Mouse (Mus musculus) cortical plate, adult 2 months (tissue): ENCODE results near the gene Adh6b. TPM values are rescaled to one million over a fixed set of nuclear protein-coding genes. Genes with fewer than 3 reads are reported as not detected.
"Not testable (repeated sequence)": the region's sequence is repeated elsewhere in the genome, so short reads cannot be mapped to it uniquely, and the experiment has no call there.

Experiments used
- H3K27ac ChIP-seq: fragments of 200-500 bp; 2 replicates; pipeline ENCODE4 v1.5.1; 2012; ENCODE audit warnings: low read length, control low read depth, inconsistent platforms; ENCODE audit not compliant: insufficient read depth
- H3K4me1 ChIP-seq: fragments of 200-500 bp; 2 replicates; pipeline ENCODE4 v1.6.1; 2011; ENCODE audit warnings: low read length; ENCODE audit not compliant: control insufficient read depth, insufficient read depth
- H3K4me3 ChIP-seq: fragments of 200-500 bp; 2 replicates; pipeline ENCODE4 v1.5.1; 2011; ENCODE audit warnings: mild to moderate bottlenecking, low read length, control low read depth; ENCODE audit not compliant: insufficient read depth
- CTCF ChIP-seq: fragments of 200-500 bp; IDR thresholded peaks from 2 replicates; pipeline ENCODE4 v1.5.1; 2011; ENCODE audit warnings: mild to moderate bottlenecking, control low read depth, low read length; ENCODE audit not compliant: insufficient read depth; ENCODE audit errors: extremely low read depth
- POLR2A ChIP-seq: fragments of 200-500 bp; IDR thresholded peaks from 2 replicates; pipeline ENCODE4 v1.6.1; 2011; ENCODE audit warnings: mild to moderate bottlenecking, low read length, control low read depth; ENCODE audit not compliant: insufficient read depth; ENCODE audit errors: extremely low read depth
- polyA plus RNA-seq: library from polyadenylated mRNA; depleted of rRNA; stranded (reverse); fragments of >200 nt; gene quantifications from 2 replicates; pipeline ENCODE4 v1.2.3, GENCODE M21; 2012

The Adh6b gene
- polyA plus RNA-seq, 1 experiment = not detected

- Histone ChIP-seq H3K27ac (no peak overlapping the region), H3K4me3 (no peak overlapping the region), H3K4me1 (no peaks in the 10 kb centered on the region)
- no peak for TF ChIP-seq POLR2A
- no peak for TF ChIP-seq CTCF
These were observed 17.3 kb downstream of the Adh6b start for GRCm38 (mm10) chr3:138358856-138359255.

- Histone ChIP-seq H3K27ac (no peak overlapping the region), H3K4me1 (no peaks in the 10 kb centered on the region)
- TF ChIP-seq POLR2A (no peak), CTCF (no peak)
These were observed 19.1 kb downstream of the Adh6b start for GRCm38 (mm10) chr3:138360721-138361120.

GRCm38 (mm10) chr3:138362920-138363319 is 21.3 kb downstream of the Adh6b start:
- TF ChIP-seq CTCF (no peak), POLR2A (no peak)
- Histone ChIP-seq H3K4me1 (no peaks in the 10 kb centered on the region), H3K4me3 (no peak overlapping the region), H3K27ac (no peak overlapping the region)

More at GRCm38 (mm10) chr3:138360721-138361120, 19.1 kb downstream of the Adh6b start:
- H3K4me3 ChIP-seq = no peak overlapping the region

- Histone ChIP-seq H3K4me3 (no peak overlapping the region), H3K27ac (no peak overlapping the region), H3K4me1 (no peaks in the 10 kb centered on the region)
- no peak for TF ChIP-seq POLR2A
- no peak for TF ChIP-seq CTCF
These were observed 24.6 kb downstream of the Adh6b start for GRCm38 (mm10) chr3:138366181-138366580.

GRCm38 (mm10) chr3:138369546-138369945 is 28.0 kb downstream of the Adh6b start:
- Histone ChIP-seq H3K4me1 (no peaks in the 10 kb centered on the region), H3K4me3 (no peak overlapping the region), H3K27ac (no peak overlapping the region)
- TF ChIP-seq POLR2A (no peak), CTCF (no peak)

- H3K27ac ChIP-seq, H3K4me1 ChIP-seq, H3K4me3 ChIP-seq: not testable (repeated sequence)
These were observed 28.7 kb downstream of the Adh6b start for GRCm38 (mm10) chr3:138370289-138370688.

GRCm38 (mm10) chr3:138373920-138374319 is 32.3 kb downstream of the Adh6b start:
- Histone ChIP-seq H3K27ac (no peak overlapping the region), H3K4me1 (no peaks in the 10 kb centered on the region), H3K4me3 (no peak overlapping the region)
- TF ChIP-seq CTCF (no peak), POLR2A (no peak)

- no peak overlapping the region for H3K27ac ChIP-seq
- H3K4me3 ChIP-seq = no peak overlapping the region
- no peaks in the 10 kb centered on the region for H3K4me1 ChIP-seq
- TF ChIP-seq POLR2A = no peak
- no peak for TF ChIP-seq CTCF
These were observed 33.6 kb downstream of the Adh6b start for GRCm38 (mm10) chr3:138375148-138375547.

GRCm38 (mm10) chr3:138381133-138381532 is 39.6 kb downstream of the Adh6b start:
- TF ChIP-seq CTCF (no peak), POLR2A (no peak)
- Histone ChIP-seq H3K4me3 (no peak overlapping the region), H3K27ac (no peak overlapping the region), H3K4me1 (no peaks in the 10 kb centered on the region)

GRCm38 (mm10) chr3:138387155-138387554 is 45.6 kb downstream of the Adh6b start:
- H3K4me1 ChIP-seq = no peaks in the 10 kb centered on the region
- no peak overlapping the region for H3K27ac ChIP-seq
- TF ChIP-seq CTCF = no peak
- TF ChIP-seq POLR2A = no peak
- H3K4me3 ChIP-seq = no peak overlapping the region

- TF ChIP-seq POLR2A (no peak), CTCF (no peak)
- Histone ChIP-seq H3K4me1 (no peaks in the 10 kb centered on the region), H3K4me3 (no peak overlapping the region), H3K27ac (no peak overlapping the region)
These were observed 63.3 kb downstream of the Adh6b start for GRCm38 (mm10) chr3:138404872-138405271.
